Mouse (Mus musculus) lung, adult 2 months (tissue): ENCODE results near the gene Ciz1.

Source experiments
- CTCF ChIP-seq: fragments of 200-500 bp; IDR thresholded peaks from 2 replicates; pipeline ENCODE4 v1.5.1; 2011; ENCODE audit warnings: mild to moderate bottlenecking, low read length, control low read depth; ENCODE audit not compliant: insufficient read depth
- POLR2A ChIP-seq: fragments of 200-500 bp; IDR thresholded peaks from 2 replicates; pipeline ENCODE4 v1.6.1; 2011; ENCODE audit warnings: low read depth, mild to moderate bottlenecking, control low read depth, low read length, borderline replicate concordance; ENCODE audit errors: extremely low read depth

DNA sequence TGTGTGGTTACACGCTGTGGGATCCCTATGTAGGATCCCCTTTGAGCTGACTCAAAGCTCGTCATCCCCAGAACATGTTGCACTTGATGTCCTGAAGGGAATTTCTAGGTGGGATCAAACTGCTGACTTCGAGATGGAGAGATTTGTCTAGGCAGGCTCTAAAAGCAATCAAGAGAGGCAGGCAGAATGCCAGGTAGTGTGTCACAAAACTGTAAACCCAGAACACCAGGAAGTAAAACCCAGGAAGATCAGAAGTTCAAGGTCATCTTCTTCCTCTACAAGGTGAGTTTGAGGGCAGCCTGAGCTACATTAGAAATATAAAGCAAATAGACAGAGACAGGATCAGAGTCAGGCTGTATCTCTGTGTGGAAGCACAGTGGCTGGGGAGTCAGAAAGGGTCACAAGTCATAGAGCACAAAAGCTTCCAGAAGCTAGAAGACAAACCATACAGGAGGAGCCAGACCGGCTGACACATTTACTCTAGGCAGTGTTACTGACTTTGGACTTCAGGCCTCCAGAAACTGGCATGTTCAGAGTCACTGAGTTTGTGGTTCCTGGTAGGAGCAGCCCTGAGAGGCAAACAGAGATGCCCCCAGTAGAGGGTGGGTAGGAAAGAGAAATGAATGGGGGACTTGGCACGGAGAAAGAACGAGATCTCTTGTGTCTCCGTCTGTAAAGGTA lies 55.2 kb downstream of the Ciz1 start:
- TF ChIP-seq POLR2A (no peak), CTCF (no peak)
